Mouse (Mus musculus) liver, adult 2 months (tissue): ENCODE measurements around the gene Bicd1. TPM values are rescaled to one million over a fixed set of nuclear protein-coding genes. Genes with fewer than 3 reads are reported as not detected.
"Not testable (repeated sequence)": the region's sequence is repeated elsewhere in the genome, so short reads cannot be mapped to it uniquely, and the experiment has no call there.

ENCODE experiments used
- DNase-seq: peaks from one replicate; pipeline ENCODE4 v3.0.0-alpha.2; 2011; ENCODE audit warnings: low read depth, low spot score; ENCODE audit errors: extremely low read depth
- H3K27ac ChIP-seq: fragments of 200-500 bp; replicated peaks from 2 replicates; pipeline ENCODE4 v1.5.1; 2012; ENCODE audit warnings: low read depth, mild to moderate bottlenecking, control low read depth, inconsistent platforms, low read length; ENCODE audit not compliant: insufficient read depth
- H3K27me3 ChIP-seq: fragments of 200-500 bp; 2 replicates; pipeline ENCODE4 v1.6.1; 2012; ENCODE audit warnings: mild to moderate bottlenecking, moderate library complexity, low read length, inconsistent platforms; ENCODE audit not compliant: control insufficient read depth, insufficient read depth
- H3K36me3 ChIP-seq: fragments of 200-500 bp; 2 replicates; pipeline ENCODE4 v1.6.1; 2012; ENCODE audit warnings: low read length, inconsistent platforms; ENCODE audit not compliant: control insufficient read depth, insufficient read depth
- H3K4me1 ChIP-seq: fragments of 200-500 bp; 2 replicates; pipeline ENCODE4 v1.6.1; 2011; ENCODE audit warnings: low read length; ENCODE audit not compliant: control insufficient read depth, insufficient read depth
- H3K4me3 ChIP-seq: fragments of 200-500 bp; 2 replicates; pipeline ENCODE4 v1.5.1; 2011; ENCODE audit warnings: low read depth, mild to moderate bottlenecking, control low read depth, low read length, moderate library complexity; ENCODE audit not compliant: insufficient read depth
- H3K79me2 ChIP-seq: fragments of 200-500 bp; 2 replicates; pipeline ENCODE4 v1.6.1; 2012; ENCODE audit warnings: inconsistent platforms, mild to moderate bottlenecking, low read length, moderate library complexity; ENCODE audit not compliant: control insufficient read depth, insufficient read depth
- H3K9ac ChIP-seq: fragments of 200-500 bp; 2 replicates; pipeline ENCODE4 v1.6.1; 2012; ENCODE audit warnings: low read depth, mild to moderate bottlenecking, control low read depth, inconsistent platforms, low read length
- CTCF ChIP-seq: fragments of 200-500 bp; IDR thresholded peaks from 2 replicates; pipeline ENCODE4 v1.5.1; 2011; ENCODE audit warnings: low read depth, low read length, control low read depth
- POLR2A ChIP-seq: fragments of 200-500 bp; IDR thresholded peaks from 2 replicates; pipeline ENCODE4 v1.6.1; 2011; ENCODE audit warnings: low read length, control low read depth; ENCODE audit not compliant: insufficient read depth; ENCODE audit errors: extremely low read depth
- WGBS: fragments of 180-500 bp; shearing (Covaris S2); methylation state at CpG from one replicate; pipeline ENCODE4 v1.1.7; 2018; 5-methylcytosine and 5-hydroxymethylcytosine counted together
- polyA plus RNA-seq: library from polyadenylated mRNA; depleted of rRNA; stranded (reverse); fragments of >200 nt; gene quantifications from 2 replicates; pipeline ENCODE4 v1.2.3, GENCODE M21; 2012
- total RNA-seq: library from RNA; depleted of rRNA; stranded (reverse); fragments of >200 nt; gene quantifications from 2 replicates; pipeline ENCODE4 v1.2.3, GENCODE M21; 2014

Gene Bicd1
- total and polyA plus RNA-seq, 2 experiments = 0.55 TPM; not detected in 1

- H3K9ac ChIP-seq = no peak overlapping the region
- H3K4me3 ChIP-seq = no peak overlapping the region
- H3K27ac ChIP-seq = no peak overlapping the region
- TF ChIP-seq POLR2A (no peak), CTCF (no peak)
- H3K36me3 ChIP-seq = no peaks in the 10 kb centered on the region
- no peaks in the 10 kb centered on the region for H3K4me1 ChIP-seq
- no peaks in the 10 kb centered on the region for H3K27me3 ChIP-seq
- no peak for DNase-seq
- WGBS = 33% methylated on average over 3 of the region's 3 CpGs
- no peaks in the 10 kb centered on the region for H3K79me2 ChIP-seq
Measured at GRCm38 (mm10) chr6:149386389-149386788, 22.3 kb upstream of the Bicd1 start.

- H3K4me3 ChIP-seq, DNase-seq, H3K36me3 ChIP-seq, H3K4me1 ChIP-seq, H3K27me3 ChIP-seq, H3K9ac ChIP-seq, H3K79me2 ChIP-seq, H3K27ac ChIP-seq: not testable (repeated sequence)
- WGBS = 90% methylated on average over 2 of the region's 2 CpGs
Measured at GRCm38 (mm10) chr6:149389626-149390025, 19.1 kb upstream of the Bicd1 start.

- Histone ChIP-seq H3K9ac (no peak overlapping the region), H3K79me2 (no peaks in the 10 kb centered on the region), H3K36me3 (no peaks in the 10 kb centered on the region), H3K4me3 (no peak overlapping the region), H3K27me3 (no peaks in the 10 kb centered on the region), H3K27ac (no peak overlapping the region), H3K4me1 (no peaks in the 10 kb centered on the region)
- TF ChIP-seq CTCF = no peak
- TF ChIP-seq POLR2A = no peak
- DNase-seq = no peak
Measured at GRCm38 (mm10) chr6:149399396-149399795, 9.3 kb upstream of the Bicd1 start.

GRCm38 (mm10) chr6:149409341-149409740 is 655 bp downstream of the Bicd1 start:
- Histone ChIP-seq H3K4me3 (peak overlapping the region; percentile 62), H3K9ac (peak overlapping the region; percentile 41; the same call in 1 of the 2 replicates), H3K27me3 (peaks cover 2% of the 10 kb centered on the region; the same call in 1 of the 2 replicates), H3K36me3 (no peaks in the 10 kb centered on the region), H3K79me2 (no peaks in the 10 kb centered on the region), H3K4me1 (peaks cover 7% of the 10 kb centered on the region; the same call in 1 of the 2 replicates), H3K27ac (no peak overlapping the region)
- TF ChIP-seq CTCF = no peak
- TF ChIP-seq POLR2A = no peak
- 5% methylated on average over 11 of the region's 11 CpGs for WGBS
- no peak for DNase-seq

- no peaks in the 10 kb centered on the region for H3K79me2 ChIP-seq
- no peak for DNase-seq
- H3K9ac ChIP-seq = no peak overlapping the region
- peaks cover 7% of the 10 kb centered on the region; the same call in 1 of the 2 replicates for H3K4me1 ChIP-seq
- H3K36me3 ChIP-seq = no peaks in the 10 kb centered on the region
- 52% methylated on average over 4 of the region's 4 CpGs for WGBS
- no peak overlapping the region for H3K4me3 ChIP-seq
- H3K27ac ChIP-seq = no peak overlapping the region
- peaks cover 2% of the 10 kb centered on the region; the same call in 1 of the 2 replicates for H3K27me3 ChIP-seq
- TF ChIP-seq CTCF (no peak), POLR2A (no peak)
Measured at GRCm38 (mm10) chr6:149409845-149410244, 1.2 kb downstream of the Bicd1 start.

GRCm38 (mm10) chr6:149413256-149413655 is 4.6 kb downstream of the Bicd1 start:
- Histone ChIP-seq H3K27me3 (peaks cover 2% of the 10 kb centered on the region; the same call in 1 of the 2 replicates), H3K79me2 (no peaks in the 10 kb centered on the region), H3K9ac (no peak overlapping the region), H3K4me1 (peaks cover 7% of the 10 kb centered on the region; the same call in 1 of the 2 replicates), H3K27ac (no peak overlapping the region), H3K4me3 (no peak overlapping the region), H3K36me3 (no peaks in the 10 kb centered on the region)
- DNase-seq = no peak
- TF ChIP-seq POLR2A (no peak), CTCF (no peak)

GRCm38 (mm10) chr6:149424748-149425147 is 16.1 kb downstream of the Bicd1 start:
- no peaks in the 10 kb centered on the region for H3K36me3 ChIP-seq
- H3K27me3 ChIP-seq = no peaks in the 10 kb centered on the region
- H3K9ac ChIP-seq = no peak overlapping the region
- H3K4me1 ChIP-seq = no peaks in the 10 kb centered on the region
- no peak for DNase-seq
- no peak overlapping the region for H3K4me3 ChIP-seq
- TF ChIP-seq CTCF = no peak
- no peak for TF ChIP-seq POLR2A
- no peaks in the 10 kb centered on the region for H3K79me2 ChIP-seq
- no peak overlapping the region for H3K27ac ChIP-seq
